Mouse (Mus musculus) cerebellum, postnatal 14 days (tissue): Measurements from ENCODE around the gene Grk5.

Experiments used
- DNase-seq, 2 experiments: peaks; one replicate each; pipeline ENCODE4 v3.0.0; 2021; ENCODE audit warnings: mixed read lengths in 2 of 2

Gene Grk5

GRCm38 (mm10) chr19:61080251-61080749, 190.8 kb downstream of the Grk5 start:
- DNase-seq: no peak

DNA sequence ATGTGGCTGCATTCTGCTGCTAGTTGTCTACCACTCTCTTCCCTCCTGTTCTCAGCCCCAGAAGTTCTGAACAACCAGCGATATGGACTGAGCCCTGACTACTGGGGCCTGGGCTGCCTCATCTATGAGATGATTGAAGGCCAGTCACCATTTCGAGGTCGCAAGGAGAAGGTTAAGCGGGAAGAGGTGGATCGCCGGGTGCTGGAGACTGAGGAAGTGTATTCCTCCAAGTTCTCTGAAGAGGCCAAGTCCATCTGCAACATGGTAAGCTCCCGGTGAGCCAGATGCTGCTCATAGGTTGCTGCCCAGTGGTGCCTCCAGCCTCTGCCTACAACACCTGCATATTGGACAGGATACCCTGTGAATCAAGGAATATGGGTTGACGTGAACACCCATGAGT, 193.5 kb downstream of the Grk5 start:
- no peak for DNase-seq

DNA sequence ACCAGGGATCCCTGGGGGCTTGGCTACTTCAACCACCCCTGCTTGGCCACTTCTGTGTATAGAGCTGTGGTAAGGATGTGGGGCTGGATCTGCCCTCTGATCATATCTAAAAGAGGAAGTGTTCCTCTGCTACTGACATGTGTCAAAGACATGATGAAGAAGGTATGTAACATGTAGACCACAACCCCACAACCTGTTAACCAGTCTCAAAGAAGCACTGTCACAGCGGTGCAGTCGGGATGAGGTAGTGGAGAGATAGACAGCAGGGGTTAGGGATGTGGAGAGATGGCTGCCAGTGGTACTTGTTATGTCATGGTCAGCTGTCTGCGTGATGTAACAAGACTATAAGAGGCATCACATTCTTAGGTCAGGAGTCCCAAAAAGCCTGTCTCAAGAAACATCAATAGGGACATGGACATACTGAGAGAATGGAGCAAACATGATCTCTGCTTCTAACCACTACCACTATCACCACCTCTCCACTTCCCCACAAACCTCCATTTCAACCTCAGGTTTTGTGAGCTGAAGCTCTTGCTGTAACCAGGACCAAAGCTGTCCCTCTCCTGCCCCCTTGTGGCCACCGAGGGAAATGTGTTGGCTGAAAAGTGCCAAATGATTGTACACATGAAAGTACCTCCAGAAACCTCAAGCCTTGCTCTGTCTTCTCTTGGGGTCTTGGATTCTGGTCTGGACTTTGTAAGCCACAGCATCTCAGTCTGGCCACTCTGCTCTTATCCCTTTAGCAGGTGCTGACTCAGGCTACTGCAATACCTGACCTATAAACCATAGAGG, 194.8 kb downstream of the Grk5 start:
- peak; percentile 95 to 96 for DNase-seq

- DNase-seq: no peak
These were observed 195.7 kb downstream of the Grk5 start for GRCm38 (mm10) chr19:61085217-61085616.

DNA sequence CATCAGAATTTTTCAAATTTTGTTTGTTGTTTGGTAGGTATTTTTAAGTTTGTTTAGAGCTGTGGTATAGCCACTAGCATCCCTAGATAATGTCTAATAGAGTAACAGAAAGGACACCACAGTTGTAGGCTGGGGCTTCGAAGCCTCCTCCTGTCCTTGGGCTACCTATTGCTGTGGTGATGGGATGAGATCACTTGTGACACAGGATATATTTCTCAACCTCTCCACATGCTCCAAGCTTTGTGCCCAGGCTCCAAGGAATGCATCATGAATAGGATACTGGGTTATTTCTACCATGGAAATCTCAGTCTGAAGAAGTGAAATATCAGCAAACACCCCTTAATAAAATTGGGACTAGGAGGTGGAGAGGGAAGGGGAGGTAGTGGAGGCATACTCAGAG, 198.2 kb downstream of the Grk5 start:
- DNase-seq: no peak

DNA sequence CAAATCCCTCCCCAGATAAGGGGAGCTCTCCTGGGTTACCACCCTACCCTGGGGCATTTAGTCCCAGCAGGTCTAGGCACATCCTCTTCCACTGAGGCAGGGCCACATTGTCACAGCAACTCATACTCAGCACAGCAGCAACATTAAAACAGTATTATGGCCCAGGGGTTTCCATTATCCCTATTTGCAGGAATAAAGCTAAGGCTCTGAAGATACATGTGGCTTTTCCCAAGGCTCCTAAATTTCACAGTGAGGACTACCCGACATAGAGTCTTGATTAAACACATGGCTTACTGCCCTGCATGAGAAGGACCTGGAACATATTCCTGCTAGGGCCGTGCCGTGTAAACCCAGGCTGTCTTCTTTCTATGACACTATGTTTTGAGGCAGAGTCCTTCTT, 199.5 kb downstream of the Grk5 start:
- no peak for DNase-seq

- DNase-seq: no peak
These were observed 201.0 kb downstream of the Grk5 start for GRCm38 (mm10) chr19:61090541-61090940.

DNA sequence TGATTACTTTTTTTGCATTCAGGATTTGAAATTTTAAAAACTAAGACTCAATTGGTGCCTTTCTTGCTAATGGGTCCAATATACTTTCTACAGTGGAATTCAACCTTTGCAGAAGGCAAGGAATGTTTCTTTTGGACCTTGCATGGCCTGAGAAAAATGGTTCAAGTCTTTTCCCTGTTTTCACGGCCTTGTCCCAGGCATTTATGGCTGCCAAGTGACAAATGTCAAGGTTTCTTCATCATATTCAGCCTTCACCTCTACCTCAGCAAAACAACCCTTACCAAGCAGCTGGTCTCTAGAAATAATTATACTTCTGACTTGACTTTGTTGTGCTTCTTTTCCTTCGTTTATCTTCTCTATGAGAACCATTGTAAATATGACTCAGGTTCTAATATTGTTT, 207.2 kb downstream of the Grk5 start:
- no peak for DNase-seq

DNA sequence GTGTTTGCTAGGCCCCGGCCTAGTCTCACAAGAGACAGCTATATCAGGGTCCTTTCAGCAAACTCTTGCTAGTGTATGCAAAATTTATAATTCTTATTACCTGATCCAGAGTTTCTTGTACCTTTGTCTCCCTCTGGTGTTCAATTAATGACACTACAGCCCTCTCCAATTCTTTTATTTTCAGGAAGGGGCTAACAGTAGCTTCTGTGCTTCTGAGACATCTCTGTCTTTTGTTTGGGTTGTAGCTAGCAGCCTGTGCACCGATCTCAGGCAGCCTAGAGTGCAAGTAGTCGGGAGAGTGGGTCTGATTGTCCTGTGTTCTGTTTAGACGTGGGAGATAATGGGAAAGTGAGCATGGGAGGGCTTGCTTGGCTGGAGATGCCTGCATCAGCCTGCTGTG, 208.2 kb downstream of the Grk5 start:
- peak in 1 of 2 experiments; percentile 43 for DNase-seq

DNA sequence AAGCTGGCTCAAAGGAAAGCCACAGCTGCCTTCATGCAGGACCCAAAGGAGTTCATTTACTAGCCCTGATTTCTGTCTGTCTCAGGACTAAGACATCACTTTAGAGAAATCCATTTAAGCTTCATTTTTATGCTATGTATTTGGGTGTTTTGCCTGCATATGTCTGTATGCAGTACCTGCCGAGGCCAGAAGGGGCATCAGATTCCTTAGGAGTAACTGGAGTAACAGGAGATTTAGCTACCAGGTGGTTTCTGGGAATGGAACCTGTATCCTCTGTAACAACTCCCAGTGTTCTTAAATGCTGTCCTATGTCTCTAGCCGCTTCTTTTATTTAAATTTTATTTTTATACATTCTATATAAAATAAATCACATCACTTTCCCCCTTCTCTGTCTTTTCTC, 220.6 kb downstream of the Grk5 start:
- DNase-seq: peak in 1 of 2 experiments; percentile 17

DNA sequence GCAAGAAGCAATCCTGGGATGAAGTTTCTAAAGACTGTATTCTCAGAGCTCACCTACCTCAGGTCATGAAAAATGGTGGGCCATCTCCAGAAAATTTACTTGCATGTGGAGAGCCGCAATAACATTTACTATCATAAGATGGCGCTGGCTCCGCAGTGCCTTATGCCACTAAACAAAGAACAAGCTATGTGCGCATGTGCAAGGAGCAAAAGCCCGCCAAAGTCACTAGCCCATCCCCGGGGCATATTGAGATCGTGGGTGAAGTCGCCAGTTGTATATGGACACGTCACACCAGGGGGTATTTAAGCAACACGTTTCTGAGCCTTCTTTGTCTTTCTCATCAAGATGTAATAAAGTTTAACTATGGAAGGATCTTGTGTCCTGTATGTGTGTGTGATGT, 241.5 kb downstream of the Grk5 start:
- DNase-seq: no peak

DNA sequence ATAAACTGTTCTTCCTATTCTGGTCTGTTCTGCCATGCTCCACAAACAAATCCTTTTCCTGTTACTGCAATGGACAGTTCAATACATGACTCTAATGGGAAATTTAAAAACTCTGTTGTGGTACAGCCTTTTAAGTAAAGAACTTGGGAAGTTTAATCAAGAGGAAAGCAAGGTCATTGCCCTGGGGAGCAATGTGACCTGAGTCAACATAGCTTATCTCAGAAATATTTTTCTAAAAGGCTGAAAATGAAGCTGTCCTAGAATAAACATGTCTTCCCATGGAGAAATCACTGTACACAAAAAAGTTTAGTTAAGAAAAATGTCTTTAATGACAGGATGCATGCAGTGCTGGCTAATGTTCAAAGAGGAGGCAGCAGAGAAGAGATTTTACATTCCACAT, 249.1 kb downstream of the Grk5 start:
- no peak for DNase-seq

GRCm38 (mm10) chr19:61140342-61141206, 251.0 kb downstream of the Grk5 start, which contains the start of gene Zfp950:
Zfp950 (minus strand) TSS chr19:61140840.
- peak; percentile 76 to 83 for DNase-seq

DNA sequence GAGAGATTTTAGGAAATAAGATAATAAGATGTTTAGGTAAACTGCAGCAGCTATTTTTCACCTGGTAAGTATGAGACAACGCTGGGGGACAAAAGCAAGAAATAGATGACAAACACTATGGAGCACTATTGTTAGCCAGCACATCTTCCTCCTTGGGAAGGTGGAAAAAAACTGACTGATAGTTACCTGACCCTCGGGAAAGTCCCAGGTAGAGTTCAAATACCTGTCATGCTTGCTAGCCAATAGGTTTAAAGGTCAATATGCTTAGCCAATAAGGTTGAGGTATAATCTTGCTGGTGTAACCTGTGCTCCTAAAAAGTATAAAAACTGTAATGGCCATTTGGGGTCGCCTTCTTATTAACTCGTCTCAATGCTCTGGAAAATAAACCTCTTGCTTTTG, 251.8 kb downstream of the Grk5 start:
- no peak for DNase-seq
